Mouse (Mus musculus) spleen, adult 2 months (tissue): ENCODE measurements at regions not wholly inside any gene's neighbourhood (a gene's known extent, or its start where the extent isn't known, plus 50 kb on each side); places are given as distances from the start of the nearest gene placed in this dataset.
A peak's percentile ranks its signal among the peaks of the same experiment; 100 is the strongest.
"Not testable (repeated sequence)": the region's sequence is repeated elsewhere in the genome, so short reads cannot be mapped to it uniquely, and the experiment has no call there.

ENCODE experiments used
- DNase-seq, 2 experiments: peaks; one replicate each; pipeline versions ENCODE4 v3.0.0 to v3.0.0-alpha.2; 2012 to 2021; ENCODE audit warnings: low spot score in 2 of 2, low read depth in 1 of 2
- H3K27ac ChIP-seq: fragments of 200-500 bp; 2 replicates; pipeline ENCODE4 v1.5.1; 2012; ENCODE audit warnings: low read length, inconsistent platforms; ENCODE audit not compliant: insufficient read depth
- H3K27me3 ChIP-seq: fragments of 200-500 bp; 2 replicates; pipeline ENCODE4 v1.6.1; 2012; ENCODE audit warnings: mild to moderate bottlenecking, moderate library complexity, low read length, inconsistent platforms; ENCODE audit not compliant: control insufficient read depth, insufficient read depth
- H3K36me3 ChIP-seq: fragments of 200-500 bp; 2 replicates; pipeline ENCODE4 v1.6.1; 2012; ENCODE audit warnings: mild to moderate bottlenecking, low read length, inconsistent platforms; ENCODE audit not compliant: control insufficient read depth, insufficient read depth
- H3K4me1 ChIP-seq: fragments of 200-500 bp; 2 replicates; pipeline ENCODE4 v1.6.1; 2011; ENCODE audit warnings: inconsistent platforms; ENCODE audit not compliant: control insufficient read depth, insufficient read depth, insufficient read length
- H3K4me3 ChIP-seq: fragments of 200-500 bp; 2 replicates; pipeline ENCODE4 v1.5.1; 2011; ENCODE audit warnings: mild to moderate bottlenecking, inconsistent platforms; ENCODE audit not compliant: insufficient read depth, insufficient read length; ENCODE audit errors: extremely low read depth
- CTCF ChIP-seq: fragments of 200-500 bp; IDR thresholded peaks from 2 replicates; pipeline ENCODE4 v1.5.1; 2011; ENCODE audit warnings: mild to moderate bottlenecking, inconsistent platforms; ENCODE audit not compliant: insufficient read depth, insufficient read length, insufficient replicate concordance; ENCODE audit errors: extremely low read depth
- POLR2A ChIP-seq: fragments of 200-500 bp; IDR thresholded peaks from 2 replicates; pipeline ENCODE4 v1.6.1; 2011; ENCODE audit warnings: low read depth, low read length, inconsistent platforms
- WGBS: fragments of 180-500 bp; shearing (Covaris S2); methylation state at CpG from one replicate; pipeline ENCODE4 v1.1.7; 2018; 5-methylcytosine and 5-hydroxymethylcytosine counted together

- Histone ChIP-seq H3K36me3 (no peaks in the 10 kb centered on the region), H3K27ac (peak overlapping the region; percentile 84), H3K4me1 (peaks cover 8% of the 10 kb centered on the region; the same call in 1 of the 2 replicates), H3K27me3 (no peaks in the 10 kb centered on the region), H3K4me3 (no peak overlapping the region)
- peak in 1 of 2 experiments; percentile 3 for DNase-seq
- WGBS = 2% methylated on average over 1 of the region's 1 CpGs
- TF ChIP-seq POLR2A = no peak; the same call in 1 of the 2 replicates
These were observed 789.7 kb upstream of the Zfp386 start for GRCm38 (mm10) chr12:115257802-115258201.

GRCm38 (mm10) chr12:115258744-115259143 lies 788.8 kb upstream of the Zfp386 start:
- TF ChIP-seq CTCF (no peak), POLR2A (no peak)
- peak overlapping the region; percentile 84 for H3K27ac ChIP-seq
- H3K4me3 ChIP-seq = no peak overlapping the region
- no peak for DNase-seq
- no peaks in the 10 kb centered on the region for H3K36me3 ChIP-seq
- no peaks in the 10 kb centered on the region for H3K27me3 ChIP-seq
- H3K4me1 ChIP-seq = peaks cover 8% of the 10 kb centered on the region; the same call in 1 of the 2 replicates
- 85% methylated on average over 3 of the region's 3 CpGs for WGBS

- peak in 1 of 2 experiments; percentile 36 for DNase-seq
These were observed 785.1 kb upstream of the Zfp386 start for GRCm38 (mm10) chr12:115262431-115262830.

GRCm38 (mm10) chr12:115276749-115277148 lies 770.8 kb upstream of the Zfp386 start:
- H3K36me3 ChIP-seq, H3K4me1 ChIP-seq, DNase-seq, H3K4me3 ChIP-seq, H3K27ac ChIP-seq, H3K27me3 ChIP-seq: not testable (repeated sequence)
- 83% methylated on average over 1 of the region's 1 CpGs for whole genome bisulfite sequencing

More at GRCm38 (mm10) chr12:115262431-115262830, 785.1 kb upstream of the Zfp386 start:
- not testable (repeated sequence) for H3K4me1 ChIP-seq, H3K36me3 ChIP-seq, H3K4me3 ChIP-seq, H3K27ac ChIP-seq, H3K27me3 ChIP-seq

GRCm38 (mm10) chr12:115293772-115294171 lies 753.8 kb upstream of the Zfp386 start:
- H3K27me3 ChIP-seq, H3K4me1 ChIP-seq, H3K36me3 ChIP-seq, DNase-seq, H3K4me3 ChIP-seq, H3K27ac ChIP-seq: not testable (repeated sequence)
- 28% methylated on average over 4 of the region's 4 CpGs for WGBS

- H3K27ac ChIP-seq, H3K36me3 ChIP-seq, H3K4me3 ChIP-seq, H3K4me1 ChIP-seq, H3K27me3 ChIP-seq: not testable (repeated sequence)
- peak; percentile 7 to 27 for DNase-seq
These were observed 749.5 kb upstream of the Zfp386 start for GRCm38 (mm10) chr12:115298041-115298440.

GRCm38 (mm10) chr12:115311956-115312355 lies 735.6 kb upstream of the Zfp386 start:
- no peaks in the 10 kb centered on the region for H3K36me3 ChIP-seq
- TF ChIP-seq POLR2A (no peak), CTCF (no peak)
- H3K27ac ChIP-seq = no peak overlapping the region
- H3K4me1 ChIP-seq = no peaks in the 10 kb centered on the region; the same call in 1 of the 2 replicates
- no peaks in the 10 kb centered on the region for H3K27me3 ChIP-seq
- no peak overlapping the region for H3K4me3 ChIP-seq
- peak in 1 of 2 experiments; percentile 2 for DNase-seq

- WGBS = 35% methylated on average over 1 of the region's 1 CpGs
- not testable (repeated sequence) for H3K36me3 ChIP-seq, H3K27me3 ChIP-seq, DNase-seq, H3K27ac ChIP-seq, H3K4me1 ChIP-seq, H3K4me3 ChIP-seq
These were observed 734.9 kb upstream of the Zfp386 start for GRCm38 (mm10) chr12:115312604-115313003.

- not testable (repeated sequence) for H3K36me3 ChIP-seq, H3K27ac ChIP-seq, H3K4me3 ChIP-seq, H3K27me3 ChIP-seq, H3K4me1 ChIP-seq
- DNase-seq = peak in 1 of 2 experiments; percentile 36
These were observed 726.9 kb upstream of the Zfp386 start for GRCm38 (mm10) chr12:115320641-115321040.
